Mouse (Mus musculus) MEL (cell line): ENCODE data around the gene Map1b. TPM values are rescaled to one million over a fixed set of nuclear protein-coding genes. Genes with fewer than 3 reads are reported as not detected.

ENCODE experiments used
- DNase-seq: peaks from one replicate; pipeline ENCODE4 v3.0.0; 2011; ENCODE audit warnings: low read depth, low spot score
- H3K27ac ChIP-seq: 2 replicates; pipeline ENCODE4 v1.5.1; 2012; ENCODE audit warnings: low read depth, mild to moderate bottlenecking, control low read depth, low read length, moderate library complexity; ENCODE audit not compliant: control insufficient read depth
- H3K27me3 ChIP-seq, 2 experiments: fragments of 150-350 bp in 1 of 2; sonication (generic) in 1 of 2; 2 replicates each; pipeline ENCODE4 v1.6.1; 2012; ENCODE audit warnings: low read length in 2 of 2, mild to moderate bottlenecking in 2 of 2, improper control_type of control experiment in 1 of 2, moderate library complexity in 1 of 2; ENCODE audit not compliant: insufficient read depth in 2 of 2, control insufficient read depth in 1 of 2
- H3K36me3 ChIP-seq, 2 experiments: 2 replicates each; pipeline ENCODE4 v1.6.1; 2012 to 2014; ENCODE audit warnings: low read length in 2 of 2, improper control_type of control experiment in 1 of 2, inconsistent platforms in 1 of 2, mild to moderate bottlenecking in 1 of 2; ENCODE audit not compliant: insufficient read depth in 2 of 2, control insufficient read depth in 1 of 2
- H3K4me1 ChIP-seq, 2 experiments: fragments of 150-350 bp in 1 of 2; sonication (generic) in 1 of 2; 2 replicates each; pipeline ENCODE4 v1.6.1; 2012; ENCODE audit warnings: low read length in 2 of 2, improper control_type of control experiment in 1 of 2, mild to moderate bottlenecking in 1 of 2; ENCODE audit not compliant: insufficient read depth in 2 of 2, control insufficient read depth in 1 of 2
- H3K4me3 ChIP-seq, 2 experiments: fragments of 150-350 bp in 1 of 2; sonication (generic) in 1 of 2; 2 replicates each; pipeline ENCODE4 v1.5.1; 2012; ENCODE audit warnings: low read depth in 2 of 2, low read length in 2 of 2, mild to moderate bottlenecking in 2 of 2, moderate library complexity in 2 of 2, control low read depth in 1 of 2, improper control_type of control experiment in 1 of 2; ENCODE audit not compliant: control insufficient read depth in 1 of 2, insufficient read depth in 1 of 2
- H3K79me2 ChIP-seq: 2 replicates; pipeline ENCODE4 v1.6.1; 2012; ENCODE audit warnings: mild to moderate bottlenecking, low read length, moderate library complexity; ENCODE audit not compliant: control insufficient read depth, poor library complexity, insufficient read depth
- H3K9ac ChIP-seq: 2 replicates; pipeline ENCODE4 v1.6.1; 2012; ENCODE audit warnings: low read depth, mild to moderate bottlenecking, control low read depth, low read length, moderate library complexity; ENCODE audit not compliant: control insufficient read depth, poor library complexity, severe bottlenecking
- H3K9me3 ChIP-seq: fragments of 150-350 bp; sonication (generic); replicated peaks from 2 replicates; pipeline ENCODE4 v1.6.1; 2012; ENCODE audit warnings: mild to moderate bottlenecking, low read length, improper control_type of control experiment, moderate library complexity; ENCODE audit not compliant: insufficient read depth
- CHD1 ChIP-seq: IDR thresholded peaks from 2 replicates; pipeline ENCODE4 v1.6.1; 2012; ENCODE audit warnings: low read depth, mild to moderate bottlenecking, inconsistent platforms, low read length, improper control_type of control experiment
- CHD2 ChIP-seq: IDR thresholded peaks from 2 replicates; pipeline ENCODE4 v1.6.1; 2011; ENCODE audit warnings: low read length, improper control_type of control experiment
- EP300 ChIP-seq, 2 experiments: IDR thresholded peaks; 2 replicates each; pipeline ENCODE4 v1.6.1; 2011; ENCODE audit warnings: improper control_type of control experiment in 2 of 2, low read length in 2 of 2, low read depth in 1 of 2, mild to moderate bottlenecking in 1 of 2
- GABPA ChIP-seq: IDR thresholded peaks from 2 replicates; pipeline ENCODE4 v1.6.1; 2012; ENCODE audit warnings: low read depth, mild to moderate bottlenecking, inconsistent platforms, low read length, improper control_type of control experiment, moderate library complexity
- GATA1 ChIP-seq: IDR thresholded peaks from 2 replicates; pipeline ENCODE4 v1.6.1; 2011; ENCODE audit warnings: low read depth, low read length, improper control_type of control experiment
- HCFC1 ChIP-seq: IDR thresholded peaks from 2 replicates; pipeline ENCODE4 v1.6.1; 2012; ENCODE audit warnings: low read depth, mild to moderate bottlenecking, inconsistent platforms, low read length, improper control_type of control experiment, moderate library complexity
- KAT2A ChIP-seq: conservative IDR thresholded peaks from 2 replicates; pipeline ENCODE4 v1.6.1; 2012; ENCODE audit warnings: low read depth, low read length, improper control_type of control experiment, inconsistent platforms
- MAFK ChIP-seq: IDR thresholded peaks from 2 replicates; pipeline ENCODE4 v1.6.1; 2011; ENCODE audit warnings: low read depth, mild to moderate bottlenecking, low read length, improper control_type of control experiment, borderline replicate concordance
- MAZ ChIP-seq: IDR thresholded peaks from 2 replicates; pipeline ENCODE4 v1.6.1; 2012; ENCODE audit warnings: low read depth, mild to moderate bottlenecking, inconsistent platforms, low read length, improper control_type of control experiment
- MEF2A ChIP-seq: IDR thresholded peaks from 2 replicates; pipeline ENCODE4 v1.6.1; 2014; ENCODE audit warnings: low read depth, mild to moderate bottlenecking, inconsistent platforms, low read length, improper control_type of control experiment; ENCODE audit not compliant: poor library complexity, insufficient replicate concordance, severe bottlenecking; ENCODE audit errors: extremely low read depth
- MXI1 ChIP-seq: IDR thresholded peaks from 2 replicates; pipeline ENCODE4 v1.6.1; 2011; ENCODE audit warnings: mild to moderate bottlenecking, low read depth, low read length, improper control_type of control experiment
- MYC ChIP-seq: IDR thresholded peaks from 2 replicates; pipeline ENCODE4 v1.6.1; 2011; ENCODE audit warnings: low read depth, mild to moderate bottlenecking, low read length, improper control_type of control experiment, moderate library complexity
- NELFE ChIP-seq: IDR thresholded peaks from 2 replicates; pipeline ENCODE4 v1.6.1; 2011; ENCODE audit warnings: low read depth, low read length, improper control_type of control experiment
- POLR2A ChIP-seq, 2 experiments: IDR thresholded peaks; 2 replicates each; pipeline ENCODE4 v1.6.1; 2011 to 2012; ENCODE audit warnings: low read length in 2 of 2, mild to moderate bottlenecking in 2 of 2, control low read depth in 1 of 2, improper control_type of control experiment in 1 of 2, low read depth in 1 of 2, moderate library complexity in 1 of 2; ENCODE audit not compliant: control insufficient read depth in 1 of 2, insufficient read depth in 1 of 2, poor library complexity in 1 of 2
- POLR2AphosphoS2 ChIP-seq: IDR thresholded peaks from 2 replicates; pipeline ENCODE4 v1.6.1; 2011; ENCODE audit warnings: low read length, improper control_type of control experiment
- POLR2AphosphoS5 ChIP-seq: IDR thresholded peaks from 2 replicates; pipeline ENCODE4 v1.6.1; 2012; ENCODE audit warnings: low read depth, borderline replicate concordance, mild to moderate bottlenecking, inconsistent platforms, low read length, moderate library complexity, mixed read lengths
- RCOR1 ChIP-seq: IDR thresholded peaks from 2 replicates; pipeline ENCODE4 v1.6.1; 2012; ENCODE audit warnings: low read depth, mild to moderate bottlenecking, inconsistent platforms, low read length, improper control_type of control experiment
- SMC3 ChIP-seq: IDR thresholded peaks from 2 replicates; pipeline ENCODE4 v1.6.1; 2011; ENCODE audit warnings: low read depth, low read length, improper control_type of control experiment
- TBP ChIP-seq: IDR thresholded peaks from 2 replicates; pipeline ENCODE4 v1.8.0; 2011; ENCODE audit warnings: low read depth, low read length, improper control_type of control experiment
- TCF12 ChIP-seq: IDR thresholded peaks from 2 replicates; pipeline ENCODE4 v1.6.1; 2014; ENCODE audit warnings: low read depth, mild to moderate bottlenecking, inconsistent platforms, low read length, improper control_type of control experiment, moderate library complexity
- ZC3H11A ChIP-seq: IDR thresholded peaks from 2 replicates; pipeline ENCODE4 v1.6.1; 2012; ENCODE audit warnings: low read depth, mild to moderate bottlenecking, inconsistent platforms, low read length, improper control_type of control experiment
- ZKSCAN1 ChIP-seq: IDR thresholded peaks from 2 replicates; pipeline ENCODE4 v1.6.1; 2012; ENCODE audit warnings: low read depth, mild to moderate bottlenecking, inconsistent platforms, low read length, improper control_type of control experiment, moderate library complexity
- ZMIZ1 ChIP-seq: IDR thresholded peaks from 2 replicates; pipeline ENCODE4 v1.6.1; 2012; ENCODE audit warnings: low read depth, mild to moderate bottlenecking, inconsistent platforms, low read length, improper control_type of control experiment, moderate library complexity
- ZNF384 ChIP-seq: IDR thresholded peaks from 2 replicates; pipeline ENCODE4 v1.6.1; 2012; ENCODE audit warnings: low read depth, mild to moderate bottlenecking, inconsistent platforms, low read length, improper control_type of control experiment
- polyA plus RNA-seq, 2 experiments: library from polyadenylated mRNA; stranded (reverse) in 1 of 2; unstranded in 1 of 2; fragments of >175 nt in 1 of 2; fragments of >200 nt in 1 of 2; gene quantifications; 2 replicates each; pipeline versions ENCODE4 v1.2.1 to v1.2.4; 2012; ENCODE audit warnings: low replicate concordance in 2 of 2, low read depth in 1 of 2; ENCODE audit not compliant: insufficient read length in 2 of 2, insufficient read depth in 1 of 2, missing spikeins in 1 of 2
- total RNA-seq: library from RNA; depleted of rRNA; stranded (reverse); fragments of 300-350 nt; gene quantifications from 2 replicates; pipeline ENCODE4 v1.2.3, GENCODE M21; 2012

The Map1b gene
- total and polyA plus RNA-seq, 3 experiments: not detected

DNA sequence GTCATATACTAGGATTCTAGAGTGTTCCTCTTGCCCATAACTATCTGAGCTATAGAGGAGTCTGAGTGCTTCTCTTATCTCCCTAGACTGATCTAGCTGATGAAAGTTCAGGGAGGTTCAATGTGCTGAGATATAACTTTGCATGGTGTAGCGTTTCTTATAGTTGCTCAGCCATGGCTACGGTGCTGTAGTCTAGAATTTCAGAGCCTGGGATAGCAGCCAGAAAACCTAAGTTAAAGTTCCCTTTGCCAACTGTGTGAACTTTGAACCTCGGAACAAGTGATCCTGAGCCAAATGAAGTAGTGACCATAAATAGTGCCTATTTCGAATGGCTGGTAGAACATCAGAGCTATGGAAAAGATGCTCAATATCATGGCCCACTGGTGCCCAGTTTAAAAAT, 56.7 kb downstream of the Map1b start:
- H3K9ac ChIP-seq: no peak overlapping the region
- no peak overlapping the region for H3K27ac ChIP-seq
- no peaks in the 10 kb centered on the region for H3K4me1 ChIP-seq
- H3K27me3 ChIP-seq: no peaks in the 10 kb centered on the region
- no peak overlapping the region for H3K4me3 ChIP-seq
- DNase-seq: no peak
- no peak for TF ChIP-seq CHD2
- no peak for TF ChIP-seq MXI1
- TF ChIP-seq EP300 (IDR thresholded peaks at IDR 0.05; ENCODE audit: low read depth in 1 of 2, low read length in 2 of 2): no peak
- no peak for TF ChIP-seq ZNF384
- no peak for TF ChIP-seq POLR2AphosphoS5
- TF ChIP-seq GATA1: no peak
- no peak for TF ChIP-seq MAFK
- TF ChIP-seq NELFE: no peak
- no peak for TF ChIP-seq MEF2A
- TF ChIP-seq ZC3H11A: no peak
- TF ChIP-seq, all 39 proteins: peak for 0
- Histone ChIP-seq H3K79me2 (no peaks in the 10 kb centered on the region), H3K9me3 (no peaks in the 10 kb centered on the region), H3K36me3 (no peaks in the 10 kb centered on the region)

- DNase-seq: no peak
- no peaks in the 10 kb centered on the region for H3K9me3 ChIP-seq
- no peak overlapping the region for H3K9ac ChIP-seq
- no peaks in the 10 kb centered on the region for H3K36me3 ChIP-seq
- H3K4me1 ChIP-seq: no peaks in the 10 kb centered on the region
- no peaks in the 10 kb centered on the region for H3K27me3 ChIP-seq
- TF ChIP-seq GABPA (no peak), ZC3H11A (no peak), TCF12 (no peak), MYC (no peak), CHD2 (no peak), ZNF384 (no peak), RCOR1 (no peak), CHD1 (no peak), POLR2AphosphoS2 (no peak), ZKSCAN1 (no peak), MAFK (no peak), HCFC1 (no peak), POLR2A (IDR thresholded peaks at IDR 0.05; ENCODE audit: control insufficient read depth in 1 of 2, insufficient read depth in 1 of 2, low read depth in 1 of 2, low read length in 2 of 2, poor library complexity in 1 of 2) (no peak), KAT2A (no peak), MAZ (no peak), SMC3 (no peak), ZMIZ1 (no peak), NELFE (no peak), MXI1 (no peak), TBP (no peak)
- H3K79me2 ChIP-seq: no peaks in the 10 kb centered on the region
- H3K4me3 ChIP-seq: no peak overlapping the region
- no peak overlapping the region for H3K27ac ChIP-seq
Observed at GRCm38 (mm10) chr13:99458658-99459386, 57.5 kb downstream of the Map1b start.
